ENCODE assay signal across 32 mouse cellular contexts in the genomic region with DNA sequence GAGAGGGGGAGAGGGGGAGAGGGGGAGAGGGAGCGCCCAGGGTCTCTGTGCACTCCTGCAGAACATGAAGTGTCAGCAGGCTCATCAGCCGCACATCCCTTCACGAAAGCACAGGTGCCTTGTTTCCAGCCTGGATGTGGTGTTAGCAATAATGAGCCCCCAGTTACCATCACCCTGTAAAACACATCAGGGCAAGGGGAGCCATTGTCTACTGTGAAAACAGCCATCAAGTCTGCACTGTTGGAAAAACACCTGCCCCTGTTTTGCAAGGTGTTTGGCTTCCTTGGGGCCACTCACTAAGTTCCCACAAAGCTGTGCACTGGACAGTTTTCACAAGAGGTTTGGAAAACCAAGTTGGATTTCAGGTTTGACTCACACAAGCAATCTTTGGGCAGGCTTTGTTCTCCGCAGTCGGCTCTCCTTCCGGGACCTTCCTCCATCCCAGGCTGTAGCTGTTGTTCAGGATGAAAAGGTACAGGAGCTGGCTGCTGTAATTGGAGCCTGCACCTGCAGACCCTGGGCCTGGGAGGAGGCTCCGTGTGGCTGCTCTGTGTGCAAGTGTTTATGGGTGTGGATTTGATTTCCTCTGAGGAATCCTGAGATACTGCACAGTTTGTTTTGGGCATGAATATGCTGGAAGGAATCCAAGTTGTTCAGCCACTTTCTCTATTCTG. TPM values are rescaled to one million over a fixed set of nuclear protein-coding genes. Genes with fewer than 3 reads are reported as not detected.
DNase-seq lines count a peak whose midpoint lies in the region; ATAC-seq lines count a peak whose summit lies in the region.
"Had no signal": no experiment of that assay in that cellular context is flagged by ENCODE, and none has a peak within 500 bp of the region (broad histone marks: within the 10 kb centered on the region; RNA-seq: fewer than 3 reads in every experiment).

No protein-coding gene starts in this region.

- H3K36me3 ChIP-seq in kidney, embryonic 15.5 days: no peaks in the 10 kb centered on the region
- H3K36me3 ChIP-seq in embryonic facial prominence, embryonic 10.5 days (replicated peaks): no peaks in the 10 kb centered on the region
- H3K36me3 ChIP-seq in stomach, embryonic 16.5 days (ENCODE audit: control insufficient read depth, insufficient read depth, low read length): no peaks in the 10 kb centered on the region
- no peaks in the 10 kb centered on the region for H3K36me3 ChIP-seq in neural tube, embryonic 15.5 days
- H3K36me3 ChIP-seq: forebrain, embryonic 12.5 days; G1E; heart, embryonic 13.5 days; liver, embryonic 15.5 days; midbrain, embryonic 10.5 days; neural tube, embryonic 13.5 days had no signal

- H3K4me3 ChIP-seq in kidney, embryonic 15.5 days (replicated peaks): no peak overlapping the region
- no peak overlapping the region for H3K4me3 ChIP-seq in embryonic facial prominence, embryonic 10.5 days
- no peak overlapping the region for H3K4me3 ChIP-seq in stomach, embryonic 16.5 days (replicated peaks; ENCODE audit: low read length)
- H3K4me3 ChIP-seq in neural tube, embryonic 15.5 days (replicated peaks): no peak overlapping the region
- H3K4me3 ChIP-seq: erythroblast, embryonic 14.5 days; forebrain, embryonic 12.5 days; heart, embryonic 13.5 days; liver, embryonic 15.5 days; midbrain, embryonic 10.5 days; myocyte; neural tube, embryonic 13.5 days had no signal

- H3K9me3 ChIP-seq in kidney, embryonic 15.5 days (replicated peaks): no peaks in the 10 kb centered on the region
- no peaks in the 10 kb centered on the region for H3K9me3 ChIP-seq in embryonic facial prominence, embryonic 10.5 days
- no peaks in the 10 kb centered on the region for H3K9me3 ChIP-seq in stomach, embryonic 16.5 days (replicated peaks; ENCODE audit: control insufficient read depth, low read length)
- H3K9me3 ChIP-seq in neural tube, embryonic 15.5 days (replicated peaks): no peaks in the 10 kb centered on the region
- H3K9me3 ChIP-seq: forebrain, embryonic 12.5 days; G1E; heart, embryonic 13.5 days; liver, embryonic 15.5 days; midbrain, embryonic 10.5 days; neural tube, embryonic 13.5 days had no signal

- H3K27ac ChIP-seq in kidney, embryonic 15.5 days: 0 out of 2 replicates have a peak overlapping the region, but pooled peaks have one; percentile 25
- peak overlapping the region; percentile 51 for H3K27ac ChIP-seq in embryonic facial prominence, embryonic 10.5 days (replicated peaks)
- no peak overlapping the region for H3K27ac ChIP-seq in stomach, embryonic 16.5 days (ENCODE audit: low read length)
- H3K27ac ChIP-seq in neural tube, embryonic 15.5 days (replicated peaks): no peak overlapping the region
- H3K27ac ChIP-seq: forebrain, embryonic 12.5 days; heart, embryonic 13.5 days; hindbrain, postnatal 0 days; liver, embryonic 15.5 days; midbrain, embryonic 10.5 days; neural tube, embryonic 13.5 days had no signal

- H3K4me2 ChIP-seq in kidney, embryonic 15.5 days: peak overlapping the region; percentile 33
- no peak overlapping the region for H3K4me2 ChIP-seq in stomach, embryonic 16.5 days (ENCODE audit: low read depth, low read length)
- no peak overlapping the region for H3K4me2 ChIP-seq in neural tube, embryonic 15.5 days
- H3K4me2 ChIP-seq: forebrain, embryonic 12.5 days; heart, embryonic 13.5 days; liver, embryonic 15.5 days; neural tube, embryonic 13.5 days had no signal

- 23% methylated on average over 6 of the region's 7 CpGs for WGBS in kidney, embryonic 15.5 days
- WGBS in embryonic facial prominence, embryonic 10.5 days: 46% methylated on average over 7 of the region's 7 CpGs
- 47% methylated on average over 7 of the region's 7 CpGs for WGBS in stomach, embryonic 16.5 days
- 35% methylated on average over 7 of the region's 7 CpGs for WGBS in neural tube, embryonic 15.5 days

- H3K4me1 ChIP-seq in kidney, embryonic 15.5 days: peaks cover 16% of the 10 kb centered on the region; the same call in 1 of the 2 replicates
- H3K4me1 ChIP-seq in embryonic facial prominence, embryonic 10.5 days: peaks cover 25% of the 10 kb centered on the region
- H3K4me1 ChIP-seq in stomach, embryonic 16.5 days (ENCODE audit: control insufficient read depth, insufficient read depth, low read length): peaks cover 3% of the 10 kb centered on the region; the same call in 1 of the 2 replicates
- peaks cover 12% of the 10 kb centered on the region for H3K4me1 ChIP-seq in neural tube, embryonic 15.5 days
- H3K4me1 ChIP-seq: liver, embryonic 15.5 days had no signal

- DNase-seq in kidney, postnatal 36 days: no peak
- no peak for DNase-seq in embryonic facial prominence, embryonic 10.5 days (ENCODE audit: low spot score)
- DNase-seq in forelimb bud, embryonic 11.5 days (ENCODE audit: low read depth, low spot score): peak; percentile 35
- no peak for DNase-seq in cerebellum, adult 9-10 months
- DNase-seq in gastrocnemius, postnatal 14 days: no peak
- DNase-seq: adrenal gland, adult 8-10 months; cerebellum, adult 11-12 months; cerebellum, postnatal 25 days; heart, adult 18-20 months; heart, postnatal 14 days; kidney, postnatal 10 days; layer of hippocampus, postnatal 36 days; liver; right cerebral cortex, postnatal 4 days; thymus, postnatal 25 days had no signal

- intact Hi-C loops in gastrocnemius, postnatal 14 days (cut with DNase I; ENCODE audit: low total_unique reads): no loop called here

- no peak overlapping the region for H3K9ac ChIP-seq in kidney, embryonic 15.5 days
- no peak overlapping the region for H3K9ac ChIP-seq in stomach, embryonic 16.5 days (ENCODE audit: low read length)
- no peak overlapping the region for H3K9ac ChIP-seq in neural tube, embryonic 15.5 days (replicated peaks)
- H3K9ac ChIP-seq: forebrain, embryonic 12.5 days; heart, embryonic 13.5 days; liver, embryonic 15.5 days; neural tube, embryonic 13.5 days had no signal

- ATAC-seq in kidney, embryonic 15.5 days (replicated peaks; ENCODE audit: low FRiP score): 0 out of 2 replicates have a peak, but pooled peaks have one; percentile 55
- 0 out of 2 replicates have a peak, but pooled peaks have one; percentile 9 for ATAC-seq in stomach, embryonic 16.5 days (ENCODE audit: insufficient read depth, low FRiP score)
- no peak for ATAC-seq in neural tube, embryonic 15.5 days (ENCODE audit: low FRiP score)
- ATAC-seq: activated CD4-positive, CD25-positive, alpha-beta regulatory T cell, adult 4 months; CD4-positive, CD25-positive, alpha-beta regulatory T cell, adult 4 months; hindbrain, postnatal 0 days; intestine, embryonic 16.5 days; lung, postnatal 0 days; midbrain, embryonic 16.5 days had no signal

- no peaks in the 10 kb centered on the region for H3K27me3 ChIP-seq in kidney, embryonic 15.5 days
- H3K27me3 ChIP-seq in embryonic facial prominence, embryonic 10.5 days (replicated peaks; ENCODE audit: low read depth, poor library complexity, severe bottlenecking): 0 out of 2 replicates have a peak, but pooled peaks cover 10% of the 10 kb centered on the region
- no peaks in the 10 kb centered on the region for H3K27me3 ChIP-seq in stomach, embryonic 16.5 days (ENCODE audit: control insufficient read depth, insufficient read depth, low read length)
- H3K27me3 ChIP-seq in neural tube, embryonic 15.5 days (replicated peaks): no peaks in the 10 kb centered on the region
- H3K27me3 ChIP-seq: liver, embryonic 15.5 days had no signal

RNA-seq across cellular contexts. Expression of a gene that starts 31.3 kb away (rescaled TPM):
- 1.7 and 2.0 TPM in 2 replicates for polyA plus RNA-seq in kidney, embryonic 15.5 days (2015; fragmentation: Nextera tagmentation; extraction: Ambion mirVana)
- 1.7 TPM in 2 replicates for polyA plus RNA-seq in embryonic facial prominence, embryonic 10.5 days (2016; fragmentation: Nextera tagmentation; extraction: Ambion mirVana)
- polyA plus RNA-seq in stomach, embryonic 16.5 days (2015; fragmentation: Nextera tagmentation; extraction: Ambion mirVana): 5.2 and 6.6 TPM in 2 replicates
- polyA plus RNA-seq in neural tube, embryonic 15.5 days (2015; fragmentation: Nextera tagmentation; extraction: Ambion mirVana): 11.9 and 13.8 TPM in 2 replicates
- total RNA-seq in gastrocnemius, postnatal 14 days (2021): 1 to 10 TPM; 1.3 to 3.7 TPM
- polyA plus RNA-seq: erythroblast, embryonic 14.5 days; G1E; liver, embryonic 15.5 days had no signal

Comparison
In these comparisons a context has a peak if more than half of its experiments do, and no peak if none do; other contexts are left out.
1. H3K27ac ChIP-seq: peak in kidney, embryonic 15.5 days (single experiment) and embryonic facial prominence, embryonic 10.5 days (single experiment); none in stomach, embryonic 16.5 days (single experiment) and neural tube, embryonic 15.5 days (single experiment).